Mouse (Mus musculus) adrenal gland, adult 2 months (tissue): ENCODE results near the gene Tcea3. TPM values are rescaled to one million over a fixed set of nuclear protein-coding genes. Genes with fewer than 3 reads are reported as not detected.

Source experiments
- DNase-seq: peaks from one replicate; pipeline ENCODE4 v3.0.0; 2021
- polyA plus RNA-seq: library from polyadenylated mRNA; depleted of rRNA; stranded (reverse); fragments of >200 nt; gene quantifications from 2 replicates; pipeline ENCODE4 v1.2.3, GENCODE M21; 2012
- total RNA-seq, 2 experiments: library from RNA; stranded (reverse); gene quantifications; 2 replicates each; pipeline ENCODE4 v1.2.3; 2021

The Tcea3 gene
- total and polyA plus RNA-seq, 3 experiments = 0.54 to 2.7 (median 1.7) TPM

GRCm38 (mm10) chr4:136281611-136282010, 34.1 kb downstream of the Tcea3 start:
- DNase-seq = no peak

- DNase-seq = no peak
These were observed 35.3 kb downstream of the Tcea3 start for GRCm38 (mm10) chr4:136282621-136283480.

GRCm38 (mm10) chr4:136283783-136284182, 36.3 kb downstream of the Tcea3 start:
- DNase-seq = no peak

- DNase-seq = peak; percentile 81
These were observed 36.9 kb downstream of the Tcea3 start, which contains the start of gene Zfp46 for GRCm38 (mm10) chr4:136284455-136284854. Zfp46 (plus strand) TSS chr4:136284683.

- no peak for DNase-seq
These were observed 37.4 kb downstream of the Tcea3 start for GRCm38 (mm10) chr4:136284891-136285290.

- DNase-seq = peak; percentile 96
These were observed 37.9 kb downstream of the Tcea3 start for GRCm38 (mm10) chr4:136285348-136285810.

GRCm38 (mm10) chr4:136285811-136286371, 38.4 kb downstream of the Tcea3 start:
- peak; percentile 98 for DNase-seq

- no peak for DNase-seq
These were observed 42.6 kb downstream of the Tcea3 start for GRCm38 (mm10) chr4:136289918-136290780.

- no peak for DNase-seq
These were observed 43.5 kb downstream of the Tcea3 start for GRCm38 (mm10) chr4:136290781-136291595.

- no peak for DNase-seq
These were observed 44.2 kb downstream of the Tcea3 start for GRCm38 (mm10) chr4:136291692-136292091.

- no peak for DNase-seq
These were observed 48.4 kb downstream of the Tcea3 start for GRCm38 (mm10) chr4:136295941-136296340.

- DNase-seq = no peak
These were observed 54.9 kb downstream of the Tcea3 start for GRCm38 (mm10) chr4:136302462-136302861.

GRCm38 (mm10) chr4:136304181-136304580, 56.7 kb downstream of the Tcea3 start:
- DNase-seq = no peak

- DNase-seq = no peak
These were observed 60.8 kb downstream of the Tcea3 start for GRCm38 (mm10) chr4:136308355-136308754.

- peak; percentile 81 for DNase-seq
These were observed 62.3 kb downstream of the Tcea3 start for GRCm38 (mm10) chr4:136309780-136310179.

GRCm38 (mm10) chr4:136310229-136311041, 62.9 kb downstream of the Tcea3 start, which contains the start of gene Hnrnpr:
Hnrnpr (plus strand) TSS chr4:136310942.
- peak; percentile 100 for DNase-seq

GRCm38 (mm10) chr4:136311042-136311999, 63.8 kb downstream of the Tcea3 start:
- peak; percentile 79 for DNase-seq

- no peak for DNase-seq
These were observed 65.1 kb downstream of the Tcea3 start for GRCm38 (mm10) chr4:136312616-136313015.

GRCm38 (mm10) chr4:136317667-136318066, 70.1 kb downstream of the Tcea3 start:
- no peak for DNase-seq
